Mouse (Mus musculus) MEL (cell line): ENCODE data around the gene Olfr902.

Source experiments
- CTCF ChIP-seq, 3 experiments: IDR thresholded peaks in 2 of 3; conservative IDR thresholded peaks in 1 of 3; 2 replicates each; pipeline ENCODE4 v1.5.1; 2011 to 2012; ENCODE audit warnings: low read length in 3 of 3, low read depth in 2 of 3, mild to moderate bottlenecking in 2 of 3, improper control_type of control experiment in 1 of 3, inconsistent platforms in 1 of 3, mixed read lengths in 1 of 3, moderate library complexity in 1 of 3; ENCODE audit not compliant: control insufficient read depth in 1 of 3, insufficient read depth in 1 of 3, poor library complexity in 1 of 3, severe bottlenecking in 1 of 3
- JUND ChIP-seq: IDR thresholded peaks from 2 replicates; pipeline ENCODE4 v1.6.1; 2011; ENCODE audit warnings: low read depth, mild to moderate bottlenecking, improper control_type of control experiment, low read length
- NRF1 ChIP-seq: IDR thresholded peaks from 2 replicates; pipeline ENCODE4 v1.6.1; 2014; ENCODE audit warnings: low read depth, mild to moderate bottlenecking, inconsistent platforms, low read length, improper control_type of control experiment, moderate library complexity; ENCODE audit not compliant: poor library complexity, insufficient read depth, severe bottlenecking
- POLR2A ChIP-seq, 2 experiments: IDR thresholded peaks; 2 replicates each; pipeline ENCODE4 v1.6.1; 2011 to 2012; ENCODE audit warnings: low read length in 2 of 2, mild to moderate bottlenecking in 2 of 2, control low read depth in 1 of 2, improper control_type of control experiment in 1 of 2, low read depth in 1 of 2, moderate library complexity in 1 of 2; ENCODE audit not compliant: control insufficient read depth in 1 of 2, insufficient read depth in 1 of 2, poor library complexity in 1 of 2
- SIN3A ChIP-seq: IDR thresholded peaks from 2 replicates; pipeline ENCODE4 v1.6.1; 2012; ENCODE audit warnings: low read length, improper control_type of control experiment, inconsistent platforms
- TCF12 ChIP-seq: IDR thresholded peaks from 2 replicates; pipeline ENCODE4 v1.6.1; 2014; ENCODE audit warnings: low read depth, mild to moderate bottlenecking, inconsistent platforms, low read length, improper control_type of control experiment, moderate library complexity
- UBTF ChIP-seq: IDR thresholded peaks from 2 replicates; pipeline ENCODE4 v1.6.1; 2012; ENCODE audit warnings: low read depth, mild to moderate bottlenecking, inconsistent platforms, low read length, improper control_type of control experiment, moderate library complexity, borderline replicate concordance; ENCODE audit not compliant: insufficient read depth
- ZC3H11A ChIP-seq: IDR thresholded peaks from 2 replicates; pipeline ENCODE4 v1.6.1; 2012; ENCODE audit warnings: low read depth, mild to moderate bottlenecking, inconsistent platforms, low read length, improper control_type of control experiment
- ZKSCAN1 ChIP-seq: IDR thresholded peaks from 2 replicates; pipeline ENCODE4 v1.6.1; 2012; ENCODE audit warnings: low read depth, mild to moderate bottlenecking, inconsistent platforms, low read length, improper control_type of control experiment, moderate library complexity
- ZMIZ1 ChIP-seq: IDR thresholded peaks from 2 replicates; pipeline ENCODE4 v1.6.1; 2012; ENCODE audit warnings: low read depth, mild to moderate bottlenecking, inconsistent platforms, low read length, improper control_type of control experiment, moderate library complexity

GRCm38 (mm10) chr9:38401398-38401797 lies 46.1 kb upstream of the Olfr902 start, which contains the start of gene Olfr147:
- TF ChIP-seq NRF1 (no peak), CTCF (IDR thresholded peaks at IDR 0.05 in 2 of 3, conservative IDR thresholded peaks at IDR 0.05 in 1 of 3; ENCODE audit: control insufficient read depth in 1 of 3, insufficient read depth in 1 of 3, low read depth in 2 of 3, low read length in 3 of 3, poor library complexity in 1 of 3, severe bottlenecking in 1 of 3) (no peak), ZMIZ1 (no peak), POLR2A (IDR thresholded peaks at IDR 0.05; ENCODE audit: control insufficient read depth in 1 of 2, insufficient read depth in 1 of 2, low read depth in 1 of 2, low read length in 2 of 2, poor library complexity in 1 of 2) (no peak), JUND (no peak), ZKSCAN1 (no peak), SIN3A (no peak), UBTF (no peak), ZC3H11A (no peak), TCF12 (no peak)
